In the genomic region with DNA sequence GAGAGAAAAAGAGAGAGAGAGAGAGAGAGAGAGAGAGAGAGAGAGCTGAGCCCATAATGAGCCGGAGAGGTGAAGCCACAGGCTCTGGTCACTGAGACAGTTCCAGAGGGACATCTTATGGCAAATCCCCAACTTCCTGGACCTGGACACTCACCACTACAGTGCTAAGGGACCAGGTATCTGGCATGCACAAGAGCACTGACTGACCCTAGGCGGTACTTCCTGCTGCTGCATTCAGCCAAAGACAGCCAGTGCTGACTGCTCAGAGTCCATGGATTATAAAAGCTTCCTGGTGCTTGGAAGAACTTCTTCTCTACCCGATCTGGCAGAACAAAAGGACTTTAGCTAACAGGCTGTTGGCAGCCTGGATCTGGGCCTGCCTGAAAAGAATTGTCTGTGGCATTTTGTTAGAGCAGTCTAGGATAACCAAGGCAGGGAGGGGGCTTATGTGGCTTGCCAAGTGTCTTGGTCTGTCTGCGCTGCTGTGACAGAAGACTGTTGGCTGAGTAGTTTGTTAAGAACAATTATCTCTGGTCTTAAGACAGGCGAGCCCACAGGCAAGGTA, we compare ENCODE assay signal across 18 mouse cellular contexts. TPM values are rescaled to one million over a fixed set of nuclear protein-coding genes. Genes with fewer than 3 reads are reported as not detected.
DNase-seq lines count a peak whose midpoint lies in the region; ATAC-seq and TF ChIP-seq lines count a peak whose summit lies in the region.
"Had no signal": no experiment of that assay in that cellular context is flagged by ENCODE, and none has a peak within 500 bp of the region (broad histone marks: within the 10 kb centered on the region; RNA-seq: fewer than 3 reads in every experiment).

No protein-coding gene starts in this region.

- H3K27ac ChIP-seq in heart, embryonic 13.5 days (replicated peaks): no peak overlapping the region; the same call in 1 of the 2 replicates
- no peak overlapping the region for H3K27ac ChIP-seq in heart, adult 2 months
- H3K27ac ChIP-seq in midbrain, embryonic 12.5 days (replicated peaks): 0 out of 2 replicates have a peak overlapping the region, but pooled peaks have one; percentile 25
- H3K27ac ChIP-seq in midbrain, embryonic 14.5 days (replicated peaks; ENCODE audit: low read depth, low read length): no peak overlapping the region
- peak overlapping the region; percentile 81 for H3K27ac ChIP-seq in embryonic facial prominence, embryonic 10.5 days (replicated peaks)
- peak overlapping the region; percentile 17; the same call in 1 of the 2 replicates for H3K27ac ChIP-seq in stomach, embryonic 16.5 days (ENCODE audit: low read length)
- H3K27ac ChIP-seq: hindbrain, postnatal 0 days; lung, embryonic 15.5 days had no signal

- intact Hi-C loops in heart, adult 2 months (cut with DNase I): no loop called here

- H3K9ac ChIP-seq in heart, embryonic 13.5 days: peak overlapping the region; percentile 62
- no peak overlapping the region for H3K9ac ChIP-seq in heart, adult 2 months (ENCODE audit: low read depth, low read length)
- no peak overlapping the region for H3K9ac ChIP-seq in midbrain, embryonic 12.5 days (replicated peaks)
- H3K9ac ChIP-seq in midbrain, embryonic 14.5 days (replicated peaks; ENCODE audit: low read length): no peak overlapping the region
- H3K9ac ChIP-seq in stomach, embryonic 16.5 days (ENCODE audit: low read length): no peak overlapping the region
- H3K9ac ChIP-seq: embryonic facial prominence, embryonic 12.5 days; lung, embryonic 15.5 days had no signal

- TF ChIP-seq POLR2A in heart, adult 2 months (IDR thresholded peaks at IDR 0.05; ENCODE audit: insufficient read depth, low read depth, low read length): no peak

- WGBS in heart, embryonic 13.5 days: 54% methylated on average over 5 of the region's 5 CpGs
- WGBS in heart, adult 2 months: 63% methylated on average over 5 of the region's 5 CpGs
- WGBS in midbrain, embryonic 12.5 days: 49% methylated on average over 5 of the region's 5 CpGs
- WGBS in midbrain, embryonic 14.5 days: 48% methylated on average over 5 of the region's 5 CpGs
- 62% methylated on average over 5 of the region's 5 CpGs for WGBS in embryonic facial prominence, embryonic 10.5 days
- 67% methylated on average over 5 of the region's 5 CpGs for WGBS in stomach, embryonic 16.5 days

- no peak for TF ChIP-seq CTCF in heart, adult 2 months (IDR thresholded peaks at IDR 0.05)

- no peak for DNase-seq in heart, adult 2 months
- DNase-seq in midbrain, embryonic 14.5 days: no peak
- no peak for DNase-seq in embryonic facial prominence, embryonic 10.5 days (ENCODE audit: low spot score)
- no peak for DNase-seq in retina, postnatal 1 day
- DNase-seq in left cerebral cortex, adult 9 months (ENCODE audit: low spot score in 2 of 2): no peak
- DNase-seq: adrenal gland, postnatal 25 days; cerebellum, adult 11 months; cerebellum, postnatal 36 days; thymus, postnatal 4 days had no signal

- H3K36me3 ChIP-seq in heart, embryonic 13.5 days: no peaks in the 10 kb centered on the region
- no peaks in the 10 kb centered on the region for H3K36me3 ChIP-seq in heart, adult 2 months (ENCODE audit: control insufficient read depth, insufficient read depth, low read length)
- no peaks in the 10 kb centered on the region for H3K36me3 ChIP-seq in midbrain, embryonic 12.5 days
- no peaks in the 10 kb centered on the region for H3K36me3 ChIP-seq in midbrain, embryonic 14.5 days (ENCODE audit: control insufficient read depth, insufficient read depth, low read length)
- no peaks in the 10 kb centered on the region for H3K36me3 ChIP-seq in embryonic facial prominence, embryonic 10.5 days (replicated peaks)
- H3K36me3 ChIP-seq in stomach, embryonic 16.5 days (ENCODE audit: control insufficient read depth, insufficient read depth, low read length): peaks cover 3% of the 10 kb centered on the region; the same call in 1 of the 2 replicates
- H3K36me3 ChIP-seq: embryonic facial prominence, embryonic 12.5 days; lung, embryonic 15.5 days had no signal

- H3K27me3 ChIP-seq in heart, embryonic 13.5 days (replicated peaks): no peaks in the 10 kb centered on the region
- H3K27me3 ChIP-seq in heart, adult 2 months (ENCODE audit: control insufficient read depth, insufficient read depth, low read length): no peaks in the 10 kb centered on the region
- H3K27me3 ChIP-seq in midbrain, embryonic 12.5 days: no peaks in the 10 kb centered on the region
- no peaks in the 10 kb centered on the region for H3K27me3 ChIP-seq in midbrain, embryonic 14.5 days (ENCODE audit: control insufficient read depth, insufficient read depth, low read length)
- H3K27me3 ChIP-seq in embryonic facial prominence, embryonic 10.5 days (replicated peaks; ENCODE audit: low read depth, poor library complexity, severe bottlenecking): peaks cover 4% of the 10 kb centered on the region; the same call in 1 of the 2 replicates
- H3K27me3 ChIP-seq in stomach, embryonic 16.5 days (ENCODE audit: control insufficient read depth, insufficient read depth, low read length): no peaks in the 10 kb centered on the region
- H3K27me3 ChIP-seq: embryonic facial prominence, embryonic 12.5 days; lung, embryonic 15.5 days had no signal

- H3K79me2 ChIP-seq in heart, adult 2 months (replicated peaks; ENCODE audit: control insufficient read depth, insufficient read depth, low read length): no peaks in the 10 kb centered on the region

- H3K4me2 ChIP-seq in heart, embryonic 13.5 days: no peak overlapping the region
- H3K4me2 ChIP-seq in midbrain, embryonic 12.5 days (replicated peaks): no peak overlapping the region
- no peak overlapping the region for H3K4me2 ChIP-seq in midbrain, embryonic 14.5 days (ENCODE audit: low read length)
- H3K4me2 ChIP-seq in stomach, embryonic 16.5 days (ENCODE audit: low read depth, low read length): no peak overlapping the region
- H3K4me2 ChIP-seq: embryonic facial prominence, embryonic 12.5 days; lung, embryonic 15.5 days had no signal

- H3K4me1 ChIP-seq in heart, embryonic 13.5 days: peaks cover 38% of the 10 kb centered on the region
- peaks cover 4% of the 10 kb centered on the region for H3K4me1 ChIP-seq in heart, adult 2 months (ENCODE audit: control insufficient read depth, insufficient read depth, low read length)
- H3K4me1 ChIP-seq in midbrain, embryonic 12.5 days: peaks cover 21% of the 10 kb centered on the region
- H3K4me1 ChIP-seq in midbrain, embryonic 14.5 days (ENCODE audit: control insufficient read depth, insufficient read depth, low read length): peaks cover 6% of the 10 kb centered on the region; the same call in 1 of the 2 replicates
- H3K4me1 ChIP-seq in embryonic facial prominence, embryonic 10.5 days: peaks cover 29% of the 10 kb centered on the region
- peaks cover 3% of the 10 kb centered on the region for H3K4me1 ChIP-seq in stomach, embryonic 16.5 days (ENCODE audit: control insufficient read depth, insufficient read depth, low read length)

- no peak for ATAC-seq in heart, embryonic 13.5 days (ENCODE audit: extremely low read depth, insufficient number of reproducible peaks, low FRiP score, low TSS enrichment)
- no peak for ATAC-seq in midbrain, embryonic 12.5 days (ENCODE audit: low FRiP score, low read depth)
- no peak for ATAC-seq in midbrain, embryonic 14.5 days (ENCODE audit: low FRiP score, low TSS enrichment)
- no peak for ATAC-seq in stomach, embryonic 16.5 days (ENCODE audit: insufficient read depth, low FRiP score)
- ATAC-seq: hindbrain, postnatal 0 days had no signal

- H3K9me3 ChIP-seq in heart, embryonic 13.5 days: peaks cover 7% of the 10 kb centered on the region; the same call in 1 of the 2 replicates
- 0 out of 2 replicates have a peak, but pooled peaks cover 5% of the 10 kb centered on the region for H3K9me3 ChIP-seq in midbrain, embryonic 12.5 days
- H3K9me3 ChIP-seq in midbrain, embryonic 14.5 days (ENCODE audit: control insufficient read depth, low read length): no peaks in the 10 kb centered on the region
- H3K9me3 ChIP-seq in embryonic facial prominence, embryonic 10.5 days: no peaks in the 10 kb centered on the region
- H3K9me3 ChIP-seq in stomach, embryonic 16.5 days (replicated peaks; ENCODE audit: control insufficient read depth, low read length): no peaks in the 10 kb centered on the region
- H3K9me3 ChIP-seq: embryonic facial prominence, embryonic 12.5 days; lung, embryonic 15.5 days had no signal

- no peak for TF ChIP-seq EP300 in heart, adult 2 months (IDR thresholded peaks at IDR 0.05; ENCODE audit: insufficient read depth, low read depth, low read length)

- H3K4me3 ChIP-seq in heart, embryonic 13.5 days: no peak overlapping the region
- H3K4me3 ChIP-seq in heart, adult 2 months: no peak overlapping the region
- H3K4me3 ChIP-seq in midbrain, embryonic 12.5 days: no peak overlapping the region
- H3K4me3 ChIP-seq in midbrain, embryonic 14.5 days (replicated peaks; ENCODE audit: low read depth, low read length): no peak overlapping the region
- H3K4me3 ChIP-seq in embryonic facial prominence, embryonic 10.5 days: no peak overlapping the region
- no peak overlapping the region for H3K4me3 ChIP-seq in stomach, embryonic 16.5 days (replicated peaks; ENCODE audit: low read length)
- H3K4me3 ChIP-seq: embryonic facial prominence, embryonic 12.5 days; lung, embryonic 15.5 days; myocyte had no signal

RNA-seq across cellular contexts. Expression of a gene that starts 4.2 kb away (rescaled TPM):
- 519 and 566 TPM in 2 replicates for polyA plus RNA-seq in heart, embryonic 13.5 days (2015; fragmentation: Nextera tagmentation; extraction: Ambion mirVana)
- total RNA-seq in heart, adult 2 months (2021): over 10,000 TPM; 17,740 to 20,311 TPM
- polyA plus RNA-seq in heart, adult 2 months (2012; rRNA removed): 16,399 and 21,043 TPM in 2 replicates
- polyA plus RNA-seq in midbrain, embryonic 12.5 days (2016; fragmentation: Nextera tagmentation; extraction: Ambion mirVana): not detected in 2 replicates
- 0.57 and 1.2 TPM in 2 replicates for polyA plus RNA-seq in midbrain, embryonic 14.5 days (2014; fragmentation: Nextera tagmentation; extraction: Ambion mirVana)
- polyA plus RNA-seq in embryonic facial prominence, embryonic 10.5 days (2016; fragmentation: Nextera tagmentation; extraction: Ambion mirVana): 0.72 and 0.86 TPM in 2 replicates
- 1.6 and 2.5 TPM in 2 replicates for polyA plus RNA-seq in stomach, embryonic 16.5 days (2015; fragmentation: Nextera tagmentation; extraction: Ambion mirVana)
- total RNA-seq: hindbrain, postnatal 0 days had no signal
- polyA plus RNA-seq: liver, adult 2 months had no signal

RNA-seq across cellular contexts. Expression of a gene that starts 10.2 kb away (rescaled TPM):
- 0.06 and 0.15 TPM in 2 replicates for polyA plus RNA-seq in heart, embryonic 13.5 days (2015; fragmentation: Nextera tagmentation; extraction: Ambion mirVana)
- total RNA-seq in heart, adult 2 months (2021): under 1 TPM; 0.47 to 0.89 TPM
- polyA plus RNA-seq in heart, adult 2 months (2012; rRNA removed): 3.3 and 8.0 TPM in 2 replicates
- not detected in 2 replicates for polyA plus RNA-seq in midbrain, embryonic 12.5 days (2016; fragmentation: Nextera tagmentation; extraction: Ambion mirVana)
- polyA plus RNA-seq in midbrain, embryonic 14.5 days (2014; fragmentation: Nextera tagmentation; extraction: Ambion mirVana): 0.15 TPM in 1 of 2 replicates, not detected in the other
- 0.07 and 0.16 TPM in 2 replicates for polyA plus RNA-seq in embryonic facial prominence, embryonic 10.5 days (2016; fragmentation: Nextera tagmentation; extraction: Ambion mirVana)
- polyA plus RNA-seq in stomach, embryonic 16.5 days (2015; fragmentation: Nextera tagmentation; extraction: Ambion mirVana): 0.06 and 0.16 TPM in 2 replicates
- polyA plus RNA-seq: hindbrain, postnatal 0 days; kidney, embryonic 14.5 days; liver, adult 2 months; lung, embryonic 15.5 days had no signal

Comparison
In these comparisons a context has a peak if more than half of its experiments do, and no peak if none do; other contexts are left out.
1. H3K27ac ChIP-seq: peak in midbrain, embryonic 12.5 days (single experiment), embryonic facial prominence, embryonic 10.5 days (single experiment) and stomach, embryonic 16.5 days (single experiment); none in heart, embryonic 13.5 days (single experiment), heart, adult 2 months (single experiment) and midbrain, embryonic 14.5 days (single experiment).
2. RNA of a gene that starts 4.2 kb away (polyA plus RNA-seq): 16,399 to 21,043 TPM in heart, adult 2 months and 519 to 566 TPM in heart, embryonic 13.5 days; 1.6 to 2.5 TPM in stomach, embryonic 16.5 days, 0.72 to 0.86 TPM in embryonic facial prominence, embryonic 10.5 days, 0.57 to 1.2 TPM in midbrain, embryonic 14.5 days and not detected in midbrain, embryonic 12.5 days; every median in the first group is over 100 times any median in the second.